Mouse (Mus musculus) midbrain, embryonic 15.5 days (tissue): ENCODE results near the gene Qrich1. TPM values are rescaled to one million over a fixed set of nuclear protein-coding genes. Genes with fewer than 3 reads are reported as not detected.
A peak's percentile ranks its signal among the peaks of the same experiment; 100 is the strongest.

ENCODE experiments used
- microRNA counts: library from miRNA; unstranded; fragments of <30 nt; microRNA quantifications from one replicate; lab custom pipeline; 2016
- microRNA-seq: library from miRNA; unstranded; fragments of <30 nt; microRNA quantifications from one replicate; pipeline ENCODE4, GENCODE M21; 2016
- polyA plus RNA-seq: library from polyadenylated mRNA; unstranded; fragments of >200 nt; fragmentation: Nextera tagmentation; extraction: Ambion mirVana; gene quantifications from 2 replicates; pipeline ENCODE4 v1.2.1, GENCODE M21; 2015

Gene Qrich1
- polyA plus RNA-seq, 1 experiment from 2014 or later: 132 TPM

MicroRNA genes within 50 kb of the gene (microRNA counts, 519-probe panel; counts per million panel counts)
- microRNA mmu-miR-191 (lab: Ali Mortazavi, UCI) (2,814 counts per million, percentile 62 among the panel's probes with 10 or more counts), microRNA mmu-miR-425 (lab: Ali Mortazavi, UCI) (2,738 counts per million, percentile 59 among the panel's probes with 10 or more counts)

Small RNA genes within 50 kb of the gene (microRNA-seq; reads per million reads assigned to microRNA genes)
- gene Gm24083 (not detected), gene Mir191 (not detected), gene Mir425 (1,142 reads per million, percentile 81 among the genes with 10 or more reads in this experiment)

Other genes with a start within 250 kb of the Qrich1 start
- 129 and 149 TPM in 2 replicates for gene Nicn1, start 226.4 kb upstream of the Qrich1 start, polyA plus RNA-seq
- gene Amt, start 220.0 kb upstream of the Qrich1 start, polyA plus RNA-seq: 28.9 and 32.1 TPM in 2 replicates
- gene Rhoa, start 210.7 kb upstream of the Qrich1 start, polyA plus RNA-seq: 251 and 257 TPM in 2 replicates
- 51.4 and 54.9 TPM in 2 replicates for gene Tcta, start 210.6 kb upstream of the Qrich1 start, polyA plus RNA-seq
- 413 and 429 TPM in 2 replicates for gene Gpx1, start 177.9 kb upstream of the Qrich1 start, polyA plus RNA-seq
- gene Usp4, start 169.0 kb upstream of the Qrich1 start, polyA plus RNA-seq: 149 and 151 TPM in 2 replicates
- 2.4 and 2.7 TPM in 2 replicates for gene 1700102P08Rik, start 124.0 kb upstream of the Qrich1 start, polyA plus RNA-seq
- 1.7 and 1.8 TPM in 2 replicates for gene Ccdc36, start 88.3 kb upstream of the Qrich1 start, polyA plus RNA-seq
- not detected in 2 replicates for gene BC048562, start 80.3 kb upstream of the Qrich1 start, polyA plus RNA-seq
- gene Ccdc71, start 56.3 kb upstream of the Qrich1 start, polyA plus RNA-seq: 70.2 and 71.4 TPM in 2 replicates
- 82.8 and 87.3 TPM in 2 replicates for gene Klhdc8b, start 55.2 kb upstream of the Qrich1 start, polyA plus RNA-seq
- 19.1 and 22.7 TPM in 2 replicates for gene Lamb2, start 37.1 kb upstream of the Qrich1 start, polyA plus RNA-seq
- 87.1 and 94.3 TPM in 2 replicates for gene Usp19, start 26.2 kb upstream of the Qrich1 start, polyA plus RNA-seq
- 64.0 and 64.6 TPM in 2 replicates for gene Qars, start 9.1 kb upstream of the Qrich1 start, polyA plus RNA-seq
- gene Impdh2, start 43.5 kb downstream of the Qrich1 start, polyA plus RNA-seq: 101 TPM in 2 replicates
- gene Ndufaf3, start 50.6 kb downstream of the Qrich1 start, polyA plus RNA-seq: 75.2 and 76.8 TPM in 2 replicates
- 336 and 351 TPM in 2 replicates for gene Dalrd3, start 53.1 kb downstream of the Qrich1 start, polyA plus RNA-seq
- gene Wdr6, start 61.9 kb downstream of the Qrich1 start, polyA plus RNA-seq: 404 and 429 TPM in 2 replicates
- 32.7 and 38.5 TPM in 2 replicates for gene P4htm, start 80.9 kb downstream of the Qrich1 start, polyA plus RNA-seq
- gene Arih2, start 132.6 kb downstream of the Qrich1 start, polyA plus RNA-seq: 51.7 and 53.3 TPM in 2 replicates
- gene Slc25a20, start 145.3 kb downstream of the Qrich1 start, polyA plus RNA-seq: 43.2 and 45.1 TPM in 2 replicates
- 67.7 and 68.4 TPM in 2 replicates for gene Prkar2a, start 172.5 kb downstream of the Qrich1 start, polyA plus RNA-seq